In the genomic region with DNA sequence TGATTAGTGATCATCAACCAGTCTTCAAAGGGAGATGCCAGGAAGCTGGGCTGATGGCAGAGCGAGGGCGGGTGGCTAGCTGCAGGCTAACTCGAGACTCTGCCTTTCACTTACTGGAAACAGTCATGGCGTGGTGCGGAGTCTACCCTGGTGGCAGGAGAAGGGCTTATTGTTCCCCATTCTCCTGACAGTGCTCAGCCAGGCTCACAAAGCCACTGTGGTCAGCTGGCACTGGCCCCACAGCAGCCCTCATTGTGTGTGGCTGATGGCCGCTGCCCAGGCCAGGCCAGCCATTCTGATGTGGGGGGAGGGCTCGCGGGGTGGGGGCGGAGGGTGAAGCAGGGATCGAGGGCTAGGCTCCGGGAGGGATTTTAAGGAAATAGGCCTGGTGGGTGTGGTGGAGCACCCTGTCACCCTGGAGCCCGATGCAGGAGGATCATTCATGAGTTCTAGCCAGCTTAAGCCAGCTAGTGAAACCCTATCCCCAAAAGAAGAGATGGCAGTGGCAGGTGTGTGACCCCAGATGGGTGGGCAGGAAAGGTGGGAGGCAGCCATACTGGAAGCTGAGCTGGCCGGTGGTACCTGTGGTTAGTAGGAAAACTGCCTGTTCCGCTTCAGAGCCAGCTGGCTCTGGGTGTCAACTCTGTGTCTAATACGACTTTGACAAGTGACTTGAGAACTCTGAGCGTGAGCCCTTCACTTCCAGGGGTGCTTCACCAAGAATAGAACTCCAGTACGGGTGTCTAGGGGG, we compare ENCODE assay signal across 9 mouse cellular contexts. TPM values are rescaled to one million over a fixed set of nuclear protein-coding genes. Genes with fewer than 3 reads are reported as not detected.
DNase-seq lines count a peak whose midpoint lies in the region; ATAC-seq and TF ChIP-seq lines count a peak whose summit lies in the region.
"Had no signal": no experiment of that assay in that cellular context is flagged by ENCODE, and none has a peak within 500 bp of the region (broad histone marks: within the 10 kb centered on the region; RNA-seq: fewer than 3 reads in every experiment).

No protein-coding gene starts in this region.

- H3K4me1 ChIP-seq in cortical plate, adult 2 months (ENCODE audit: control insufficient read depth, insufficient read depth, low read length), result no peaks in the 10 kb centered on the region
- H3K4me1 ChIP-seq in midbrain, embryonic 16.5 days (ENCODE audit: control insufficient read depth, insufficient read depth, low read length), result peaks cover 3% of the 10 kb centered on the region

- no peak for TF ChIP-seq POLR2A in cortical plate, adult 2 months (IDR thresholded peaks at IDR 0.05; ENCODE audit: extremely low read depth, insufficient read depth, low read length)

- no peak overlapping the region for H3K9ac ChIP-seq in midbrain, embryonic 16.5 days (ENCODE audit: low read depth, low read length)

- TF ChIP-seq CTCF in cortical plate, adult 2 months (IDR thresholded peaks at IDR 0.05; ENCODE audit: extremely low read depth, insufficient read depth, low read length), result no peak

- H3K4me2 ChIP-seq in midbrain, embryonic 16.5 days (ENCODE audit: low read length), result no peak overlapping the region

- H3K27me3 ChIP-seq in midbrain, embryonic 16.5 days (ENCODE audit: control insufficient read depth, insufficient read depth, low read depth, low read length), result no peaks in the 10 kb centered on the region

- peak overlapping the region; percentile 20 for H3K27ac ChIP-seq in cortical plate, adult 2 months (ENCODE audit: insufficient read depth, low read length)
- 0 out of 2 replicates have a peak overlapping the region, but pooled peaks have one; percentile 17 for H3K27ac ChIP-seq in midbrain, embryonic 16.5 days (ENCODE audit: low read length)

- H3K36me3 ChIP-seq in midbrain, embryonic 16.5 days (ENCODE audit: control insufficient read depth, insufficient read depth, low read length), result peaks cover 7% of the 10 kb centered on the region

- H3K9me3 ChIP-seq in midbrain, embryonic 16.5 days (replicated peaks; ENCODE audit: control insufficient read depth, low read length, poor library complexity, severe bottlenecking), result no peaks in the 10 kb centered on the region

- no peak for ATAC-seq in midbrain, embryonic 16.5 days

- no peak overlapping the region for H3K4me3 ChIP-seq in cortical plate, adult 2 months (ENCODE audit: insufficient read depth, low read length)
- H3K4me3 ChIP-seq in midbrain, embryonic 16.5 days (ENCODE audit: low read depth, low read length), result no peak overlapping the region

- peak; percentile 58 to 72 for DNase-seq in cerebellum, postnatal 10 days
- DNase-seq in cerebellum, adult 8-10 months, result no peak
- peak; percentile 37 to 43 for DNase-seq in layer of hippocampus, adult 8-10 months (ENCODE audit: low spot score in 2 of 2)
- no peak for DNase-seq in layer of hippocampus, postnatal 10 days (ENCODE audit: low spot score in 2 of 2)
- DNase-seq in adrenal gland, postnatal 10 days, result no peak
- no peak for DNase-seq in c-Kit-positive CD71-positive TER-119-positive erythroid progenitor cells, embryonic 14.5 days (ENCODE audit: low spot score)
- DNase-seq: adrenal gland, adult 8-10 months had no signal

- 61% methylated on average over 17 of the region's 17 CpGs for WGBS in midbrain, embryonic 16.5 days

RNA-seq across cellular contexts. Expression of gene Gltp, which starts 10.8 kb away (rescaled TPM):
- 10 to 100 TPM; 26.3 to 46.1 (median 33.8) TPM for total RNA-seq in layer of hippocampus, adult 8-10 months (2022)
- total RNA-seq in layer of hippocampus, postnatal 10 days (2021), result 10 to 100 TPM; 25.4 to 26.7 TPM
- 58.0 and 69.6 TPM in 2 replicates for polyA plus RNA-seq in cortical plate, adult 2 months (2012; rRNA removed)
- 34.2 and 39.4 TPM in 2 replicates for polyA plus RNA-seq in midbrain, embryonic 16.5 days (2015; fragmentation: Nextera tagmentation; extraction: Ambion mirVana)
- total RNA-seq in adrenal gland, postnatal 10 days (2021), result 10 to 100 TPM; 31.2 to 38.3 TPM

RNA-seq across cellular contexts. Expression of gene Trpv4, which starts 21.8 kb away (rescaled TPM):
- 1 to 10 TPM; 1.6 to 2.5 (median 1.9) TPM for total RNA-seq in layer of hippocampus, adult 8-10 months (2022)
- 1 to 10 TPM; 1.0 to 2.4 TPM for total RNA-seq in layer of hippocampus, postnatal 10 days (2021)
- polyA plus RNA-seq in cortical plate, adult 2 months (2012; rRNA removed), result 1.7 and 2.1 TPM in 2 replicates
- 1.3 and 1.9 TPM in 2 replicates for polyA plus RNA-seq in midbrain, embryonic 16.5 days (2015; fragmentation: Nextera tagmentation; extraction: Ambion mirVana)
- total RNA-seq in adrenal gland, postnatal 10 days (2021), result 1 to 10 TPM; 2.8 to 2.9 TPM

RNA-seq across cellular contexts. Expression of gene Tchp, which starts 27.5 kb away (rescaled TPM):
- 10 to 100 TPM; 15.9 to 19.7 (median 17.2) TPM for total RNA-seq in layer of hippocampus, adult 8-10 months (2022)
- 10 to 100 TPM; 14.1 to 15.8 TPM for total RNA-seq in layer of hippocampus, postnatal 10 days (2021)
- polyA plus RNA-seq in cortical plate, adult 2 months (2012; rRNA removed), result 14.8 and 15.6 TPM in 2 replicates
- 16.3 and 17.5 TPM in 2 replicates for polyA plus RNA-seq in midbrain, embryonic 16.5 days (2015; fragmentation: Nextera tagmentation; extraction: Ambion mirVana)
- total RNA-seq in adrenal gland, postnatal 10 days (2021), result 10 to 100 TPM in 1 of 2 experiments, 1 to 10 TPM in 1; 5.7 to 11.7 TPM

Comparison
In these comparisons a context has a peak if more than half of its experiments do, and no peak if none do; other contexts are left out.
1. DNase-seq: peak in cerebellum, postnatal 10 days (2 of 2) and layer of hippocampus, adult 8-10 months (2 of 2); none in cerebellum, adult 8-10 months (single experiment), layer of hippocampus, postnatal 10 days (0 of 2), adrenal gland, postnatal 10 days (single experiment) and c-Kit-positive CD71-positive TER-119-positive erythroid progenitor cells, embryonic 14.5 days (single experiment).